Mouse (Mus musculus) large intestine, adult 2 months (tissue): Measurements from ENCODE around the gene Nfasc. TPM values are rescaled to one million over a fixed set of nuclear protein-coding genes. Genes with fewer than 3 reads are reported as not detected.

ENCODE experiments used
- DNase-seq: peaks from one replicate; pipeline ENCODE4 v3.0.0-alpha.2; 2012; ENCODE audit warnings: low read depth, low spot score
- WGBS: fragments of 180-500 bp; shearing (Covaris S2); methylation state at CpG from one replicate; pipeline ENCODE4 v1.1.7; 2018; 5-methylcytosine and 5-hydroxymethylcytosine counted together
- polyA plus RNA-seq: library from polyadenylated mRNA; depleted of rRNA; stranded (reverse); fragments of >200 nt; gene quantifications from 2 replicates; pipeline ENCODE4 v1.2.3, GENCODE M21; 2012

Gene Nfasc
- polyA plus RNA-seq, 1 experiment: 1.8 TPM

- 27% methylated on average over 4 of the region's 4 CpGs for WGBS
- DNase-seq: no peak
Observed at GRCm38 (mm10) chr1:132736171-132736570, 5.4 kb downstream of the Nfasc start.

GRCm38 (mm10) chr1:132733873-132734447, 7.6 kb downstream of the Nfasc start:
- no peak for DNase-seq
- 24% methylated on average over 9 of the region's 9 CpGs for WGBS

DNA sequence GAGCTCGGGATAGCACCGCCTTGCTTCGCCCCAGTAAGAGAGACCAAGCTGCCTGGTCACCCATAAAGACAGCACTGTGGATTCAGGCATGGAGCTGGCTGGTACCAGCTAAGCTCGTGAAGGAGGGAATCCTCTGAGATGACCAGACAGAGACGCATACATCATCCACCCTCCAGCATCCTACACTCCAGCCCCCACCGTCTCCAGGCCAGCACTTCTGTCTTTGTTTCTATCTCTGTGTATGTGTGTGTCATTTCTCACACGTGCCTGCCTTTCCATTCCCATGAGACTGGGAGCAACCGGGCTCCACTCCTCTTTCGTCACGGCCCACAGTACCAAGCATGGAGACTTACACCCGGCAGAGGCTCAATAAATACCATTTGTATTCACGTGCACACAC, 9.3 kb downstream of the Nfasc start:
- no peak for DNase-seq
- WGBS: 80% methylated on average over 12 of the region's 12 CpGs

DNA sequence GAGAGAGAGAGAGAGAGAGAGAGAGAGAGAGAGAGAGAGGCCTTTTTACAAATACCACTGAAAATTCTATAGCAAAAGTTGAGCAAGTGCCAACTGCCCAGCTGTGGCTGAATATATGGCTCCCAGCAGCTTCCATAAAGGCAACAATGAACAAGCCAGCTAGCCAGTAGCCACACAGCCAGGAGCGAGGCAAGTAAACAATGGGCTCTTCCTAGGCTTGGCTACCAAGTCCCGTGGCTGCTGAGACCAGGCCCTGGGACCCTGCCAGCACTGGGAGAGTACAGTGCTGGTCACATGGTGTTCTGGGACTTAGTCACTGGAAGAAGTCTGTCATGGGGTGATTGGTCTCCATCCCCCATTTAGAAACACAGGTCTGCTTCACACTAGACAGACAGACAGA, 14.0 kb downstream of the Nfasc start:
- 33% methylated on average over 2 of the region's 2 CpGs for WGBS
- DNase-seq: no peak

DNA sequence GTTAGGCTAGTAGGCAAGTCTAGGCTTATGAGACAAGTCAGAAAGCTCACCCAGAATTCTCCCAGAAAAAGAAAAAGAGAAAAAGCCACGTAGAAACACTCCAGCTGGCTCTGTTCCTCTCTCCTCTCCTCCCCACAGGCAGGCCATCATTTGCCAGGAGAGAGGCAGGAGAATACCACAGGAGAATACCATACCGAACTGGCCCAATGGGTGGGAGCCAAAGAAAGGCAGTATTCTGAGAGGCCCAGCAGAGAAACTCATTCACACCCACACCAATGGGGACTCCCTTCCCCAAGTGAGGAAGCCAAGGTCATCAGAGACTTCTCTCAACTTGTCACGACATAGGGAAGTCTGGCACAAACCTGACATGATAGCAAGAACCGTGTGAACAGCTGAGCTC, 19.2 kb downstream of the Nfasc start:
- no peak for DNase-seq
- 59% methylated on average over 4 of the region's 4 CpGs for WGBS

GRCm38 (mm10) chr1:132721266-132721665, 20.3 kb downstream of the Nfasc start:
- DNase-seq: no peak
- 61% methylated on average over 3 of the region's 3 CpGs for WGBS

- no peak for DNase-seq
- 73% methylated on average over 5 of the region's 5 CpGs for WGBS
Observed at GRCm38 (mm10) chr1:132718225-132718624, 23.4 kb downstream of the Nfasc start.

- WGBS: 85% methylated on average over 9 of the region's 9 CpGs
- DNase-seq: no peak
Observed at GRCm38 (mm10) chr1:132715044-132715443, 26.6 kb downstream of the Nfasc start.

- 59% methylated on average over 5 of the region's 5 CpGs for WGBS
Observed at GRCm38 (mm10) chr1:132709419-132709818, 32.2 kb downstream of the Nfasc start.

GRCm38 (mm10) chr1:132707301-132707700, 34.3 kb downstream of the Nfasc start:
- DNase-seq: no peak
- 50% methylated on average over 8 of the region's 8 CpGs for WGBS

More at GRCm38 (mm10) chr1:132709419-132709818, 32.2 kb downstream of the Nfasc start:
- no peak for DNase-seq

- 18% methylated on average over 5 of the region's 5 CpGs for WGBS
- DNase-seq: no peak
Observed at GRCm38 (mm10) chr1:132703467-132703866, 38.1 kb downstream of the Nfasc start.

DNA sequence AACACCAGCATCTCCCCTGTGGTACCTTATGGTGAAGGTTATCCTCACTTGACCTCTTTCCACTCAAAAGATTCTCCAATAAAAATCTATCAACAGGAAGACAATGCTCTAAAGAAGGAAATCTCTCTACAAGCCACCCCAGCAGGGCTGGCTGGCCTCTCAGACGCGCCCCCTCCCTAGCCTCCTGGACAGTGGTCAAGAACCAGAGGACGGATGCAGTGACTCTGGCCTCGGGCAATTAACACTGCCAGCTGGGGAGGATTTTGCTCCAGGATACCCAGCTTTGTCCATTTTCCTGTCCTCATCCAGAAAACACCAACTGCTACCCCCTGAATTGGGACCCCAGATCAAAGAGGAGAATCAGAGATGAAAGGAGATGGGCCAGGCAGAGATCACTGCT, 44.7 kb downstream of the Nfasc start:
- no peak for DNase-seq
- 68% methylated on average over 4 of the region's 4 CpGs for WGBS

GRCm38 (mm10) chr1:132696232-132696631, 45.4 kb downstream of the Nfasc start:
- no peak for DNase-seq
- WGBS: 15% methylated on average over 2 of the region's 2 CpGs

GRCm38 (mm10) chr1:132694007-132694406, 47.6 kb downstream of the Nfasc start:
- WGBS: 36% methylated on average over 9 of the region's 9 CpGs
- DNase-seq: no peak

GRCm38 (mm10) chr1:132689181-132689580, 52.4 kb downstream of the Nfasc start:
- DNase-seq: no peak
- 51% methylated on average over 3 of the region's 3 CpGs for WGBS

DNA sequence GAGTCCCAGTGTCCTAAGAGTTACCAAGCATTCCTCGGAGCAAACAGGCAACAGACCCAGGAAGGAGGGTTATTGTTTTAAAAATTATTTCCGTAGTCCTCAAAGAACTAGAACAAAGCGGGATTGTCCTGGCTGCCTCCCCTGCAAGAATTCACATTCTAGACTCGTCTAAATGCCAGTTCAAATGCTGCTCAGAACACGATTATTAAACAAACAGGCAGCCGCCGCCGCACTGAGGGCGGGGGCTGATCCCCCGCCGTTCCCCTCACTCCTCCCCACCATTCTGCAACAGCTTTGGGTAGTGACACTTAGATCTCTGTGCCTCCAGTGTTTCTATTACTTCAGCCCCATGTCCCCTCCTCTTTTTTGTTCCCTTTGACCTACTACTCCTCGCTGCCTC, 62.7 kb downstream of the Nfasc start:
- 53% methylated on average over 12 of the region's 12 CpGs for WGBS
- DNase-seq: no peak

- WGBS: 39% methylated on average over 5 of the region's 5 CpGs
- DNase-seq: no peak
Observed at GRCm38 (mm10) chr1:132678076-132678475, 63.5 kb downstream of the Nfasc start.

DNA sequence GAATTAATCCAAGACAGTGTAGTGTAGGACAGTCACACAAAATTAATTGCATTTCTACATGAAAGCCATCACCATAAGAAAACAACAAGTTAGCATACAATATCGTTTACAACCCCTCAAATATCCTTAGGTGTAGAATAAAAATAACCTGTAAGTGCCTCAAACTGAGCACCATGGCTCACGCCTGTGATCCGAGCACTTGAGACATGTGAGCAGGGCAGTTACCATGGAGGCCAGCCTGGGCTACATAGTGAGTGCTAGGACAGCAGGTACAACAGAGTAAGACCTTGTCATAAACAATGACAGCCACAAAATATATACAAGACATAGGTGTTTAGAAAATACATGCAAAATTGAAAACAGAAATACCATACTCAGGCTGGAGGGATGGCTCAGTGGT, 68.9 kb downstream of the Nfasc start:
- no peak for DNase-seq
- 79% methylated on average over 3 of the region's 3 CpGs for WGBS

DNA sequence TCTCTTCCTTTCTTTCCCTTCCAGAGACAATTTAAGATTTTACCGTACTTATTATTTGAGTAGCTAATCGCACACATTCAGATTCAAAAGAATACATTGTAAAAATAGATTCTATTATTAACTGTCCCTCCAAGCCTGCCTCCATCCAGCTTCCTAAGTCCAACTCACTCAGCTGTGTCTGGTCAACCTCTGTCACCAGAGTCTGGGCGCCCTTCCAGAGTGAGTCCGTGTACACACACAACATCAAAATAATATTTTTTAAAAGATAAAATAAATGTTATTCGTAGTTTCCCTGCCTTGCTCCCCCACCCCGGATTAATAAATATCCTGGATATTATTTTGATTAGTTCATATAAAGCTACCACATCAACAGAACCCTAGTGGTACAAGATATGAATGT, 72.4 kb downstream of the Nfasc start:
- no peak for DNase-seq
- WGBS: 79% methylated on average over 6 of the region's 6 CpGs

GRCm38 (mm10) chr1:132660354-132660753, 81.2 kb downstream of the Nfasc start:
- no peak for DNase-seq
- 25% methylated on average over 4 of the region's 4 CpGs for WGBS

GRCm38 (mm10) chr1:132659604-132660003, 82.0 kb downstream of the Nfasc start:
- WGBS: 51% methylated on average over 3 of the region's 3 CpGs
- no peak for DNase-seq

- DNase-seq: no peak
- WGBS: 65% methylated on average over 6 of the region's 6 CpGs
Observed at GRCm38 (mm10) chr1:132655611-132656010, 86.0 kb downstream of the Nfasc start.
